Mouse (Mus musculus) adrenal gland, adult 8-10 months (tissue): ENCODE data around the gene Gpr137. TPM values are rescaled to one million over a fixed set of nuclear protein-coding genes. Genes with fewer than 3 reads are reported as not detected.

Experiments
- DNase-seq: peaks from one replicate; pipeline ENCODE4 v3.0.0; 2022
- total RNA-seq, 4 experiments: library from RNA; stranded (reverse); gene quantifications; 2 replicates each; pipeline ENCODE4 v1.2.4; 2022

The Gpr137 gene
- total RNA-seq, 4 experiments from 2014 or later, result 55.6 to 66.1 (median 63.4) TPM

DNA sequence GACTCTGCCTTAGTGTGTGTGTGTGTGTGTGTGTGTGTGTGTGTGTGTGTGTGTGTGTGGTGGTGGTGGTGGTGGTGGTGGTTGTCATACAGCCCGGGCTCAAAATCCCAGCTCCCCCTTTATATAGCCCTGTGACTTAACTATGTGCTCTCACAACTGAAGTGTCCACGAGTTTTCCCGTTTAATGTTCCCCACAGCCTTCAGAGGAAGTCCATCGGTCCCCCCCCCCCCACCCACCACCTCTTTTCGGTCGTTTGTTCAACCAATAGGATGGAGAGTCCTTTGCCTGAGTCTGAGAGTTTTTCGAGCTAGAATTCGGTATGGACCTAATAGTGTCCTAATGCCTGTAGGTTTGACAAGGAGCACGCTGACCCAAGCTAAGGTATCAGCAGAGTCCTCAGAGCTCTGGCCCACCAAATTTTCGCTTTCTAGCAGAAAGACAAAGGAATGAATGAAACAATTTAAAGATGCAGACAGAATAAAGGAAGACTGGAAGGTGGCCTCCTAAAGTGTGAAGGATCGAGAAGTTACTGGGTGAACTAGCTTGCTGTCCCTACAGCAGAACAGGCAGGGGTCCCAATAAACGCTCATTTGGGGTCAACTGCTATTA lies 31.4 kb upstream of the Gpr137 start:
- DNase-seq, result no peak

DNA sequence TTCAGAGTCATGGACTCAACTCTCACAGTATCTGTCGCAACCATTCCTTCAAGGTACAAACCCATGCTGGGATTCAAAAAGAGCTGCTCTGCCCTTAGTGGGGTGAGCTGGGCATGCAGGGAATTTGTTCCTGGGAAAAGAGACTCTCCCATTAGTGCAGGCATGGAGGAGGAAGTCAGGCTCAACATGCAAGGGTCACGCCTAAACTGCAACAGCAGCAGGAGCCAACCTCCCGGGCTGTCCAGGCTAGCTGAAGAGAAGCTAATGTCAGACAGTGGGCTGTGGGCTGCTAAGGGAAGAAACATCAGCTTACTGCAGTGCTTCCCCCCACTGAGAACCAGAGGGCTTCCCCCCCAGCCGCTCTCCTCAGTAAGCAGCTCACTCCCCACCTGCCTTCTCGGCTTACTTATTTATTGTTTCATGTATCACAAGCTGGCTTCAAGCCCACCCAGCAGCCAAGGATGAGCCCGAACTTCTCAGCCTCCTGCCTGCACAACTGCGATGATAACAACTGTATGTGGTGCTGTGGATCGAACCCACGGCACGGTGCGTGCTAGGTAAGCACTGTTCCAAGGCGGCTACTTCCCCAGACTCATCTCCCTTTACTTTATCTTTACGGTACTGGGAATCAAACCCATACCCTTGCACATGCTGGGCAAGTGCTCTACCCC lies 30.1 kb upstream of the Gpr137 start:
- DNase-seq, result no peak

DNA sequence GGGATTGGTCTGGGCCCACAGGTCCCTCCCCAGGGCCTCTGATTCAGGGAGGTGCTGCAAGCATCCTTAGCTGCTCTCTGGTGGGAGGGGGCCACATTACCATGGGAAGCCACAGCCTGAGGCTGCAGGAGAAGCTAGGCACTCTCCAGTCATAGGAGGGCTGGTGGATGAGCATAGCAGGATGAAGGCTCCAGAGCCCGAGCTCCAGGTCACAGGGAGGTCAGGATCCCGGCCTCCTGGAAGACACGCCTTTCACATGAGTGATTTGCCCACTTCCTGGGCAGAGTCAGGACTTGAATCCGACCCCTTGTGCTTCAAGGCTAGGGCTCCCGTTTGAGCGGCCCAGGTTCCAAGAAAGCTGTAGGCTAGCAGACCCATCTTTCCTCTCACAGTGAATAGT lies 29.4 kb upstream of the Gpr137 start:
- no peak for DNase-seq

DNA sequence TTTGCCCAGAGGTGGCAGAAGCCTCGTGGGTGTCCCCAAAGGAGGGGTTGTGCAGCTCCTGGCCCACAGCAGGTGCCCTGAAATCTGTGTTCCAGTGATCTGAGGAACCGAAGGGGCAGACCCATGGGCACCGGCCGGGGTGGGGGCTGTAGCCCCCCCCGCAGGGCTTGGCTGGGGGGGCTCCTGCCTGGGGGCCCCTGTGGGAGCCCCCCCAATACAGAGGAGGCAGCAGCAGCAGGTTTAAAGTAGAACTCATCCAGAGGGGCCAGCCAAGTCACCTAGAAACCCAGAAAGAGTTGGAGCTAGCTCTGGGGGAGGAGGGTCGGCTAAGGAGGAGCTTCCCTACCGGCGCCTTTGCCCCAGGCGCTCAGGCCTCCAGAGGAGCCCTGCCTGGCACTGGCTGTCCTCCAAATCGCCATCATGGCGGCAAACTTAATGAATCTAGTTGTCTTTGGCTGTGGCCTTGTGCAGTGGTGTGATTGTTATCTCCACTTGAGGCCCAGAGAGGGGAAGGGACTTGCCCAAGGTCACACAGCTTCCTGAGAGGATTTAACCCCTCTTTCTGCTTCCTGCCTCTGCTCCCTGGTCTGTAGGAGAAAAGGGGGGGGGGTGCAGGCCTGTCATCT lies 28.3 kb upstream of the Gpr137 start:
- DNase-seq, result no peak

DNA sequence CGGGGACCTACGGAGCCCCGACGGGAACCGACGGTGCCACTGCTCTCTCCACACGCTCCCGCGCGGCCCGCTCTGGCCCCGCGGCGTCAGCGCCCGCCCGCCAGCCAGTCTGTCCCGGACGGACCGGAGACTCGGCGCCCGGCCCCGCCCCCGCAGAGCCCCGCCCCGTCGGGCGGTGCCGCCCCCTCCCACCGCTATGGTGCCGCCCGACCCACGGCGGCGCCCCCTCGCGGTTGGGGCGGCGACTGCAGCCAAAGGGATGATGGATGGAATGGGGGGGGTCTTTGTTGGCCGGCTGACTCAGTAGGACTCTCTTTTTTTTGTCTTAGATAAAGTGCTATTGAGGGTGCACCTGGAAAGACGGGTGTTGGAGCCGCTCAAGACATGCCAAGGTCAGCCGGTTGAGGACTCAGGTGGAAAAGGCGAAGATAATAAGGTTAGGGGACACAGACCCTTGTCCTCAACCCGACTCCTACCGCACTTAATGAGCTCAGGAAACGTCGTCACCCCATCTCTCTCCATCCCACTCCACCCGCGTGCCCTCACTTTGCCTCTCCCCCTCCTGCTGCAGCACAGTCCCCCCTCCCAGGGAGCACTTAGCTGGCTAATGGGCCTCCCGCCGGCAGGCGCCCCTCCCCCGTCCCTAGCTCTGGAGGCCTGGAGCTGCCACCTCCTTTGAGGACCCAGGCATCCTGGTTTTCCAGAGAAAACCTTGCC lies 27.5 kb upstream of the Gpr137 start:
- DNase-seq, result no peak

DNA sequence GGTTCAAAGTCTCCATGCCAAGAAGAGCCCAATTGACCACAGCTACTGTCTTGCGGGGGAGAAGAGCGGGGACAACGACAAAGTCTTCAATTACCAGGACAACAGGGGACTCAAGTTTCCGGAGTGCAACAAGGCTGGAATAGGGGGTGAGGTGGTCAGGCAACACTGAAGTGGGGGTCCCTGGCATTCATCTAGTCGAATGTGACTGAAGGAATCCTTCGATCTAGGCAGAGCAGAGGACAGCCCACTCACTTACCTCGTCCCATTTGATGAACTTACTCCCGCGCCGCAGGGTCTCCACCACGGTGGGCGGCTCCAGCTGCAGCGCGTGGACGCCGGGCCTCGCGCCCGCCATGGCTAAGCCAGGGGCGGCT lies 27.0 kb upstream of the Gpr137 start:
- DNase-seq, result no peak

DNA sequence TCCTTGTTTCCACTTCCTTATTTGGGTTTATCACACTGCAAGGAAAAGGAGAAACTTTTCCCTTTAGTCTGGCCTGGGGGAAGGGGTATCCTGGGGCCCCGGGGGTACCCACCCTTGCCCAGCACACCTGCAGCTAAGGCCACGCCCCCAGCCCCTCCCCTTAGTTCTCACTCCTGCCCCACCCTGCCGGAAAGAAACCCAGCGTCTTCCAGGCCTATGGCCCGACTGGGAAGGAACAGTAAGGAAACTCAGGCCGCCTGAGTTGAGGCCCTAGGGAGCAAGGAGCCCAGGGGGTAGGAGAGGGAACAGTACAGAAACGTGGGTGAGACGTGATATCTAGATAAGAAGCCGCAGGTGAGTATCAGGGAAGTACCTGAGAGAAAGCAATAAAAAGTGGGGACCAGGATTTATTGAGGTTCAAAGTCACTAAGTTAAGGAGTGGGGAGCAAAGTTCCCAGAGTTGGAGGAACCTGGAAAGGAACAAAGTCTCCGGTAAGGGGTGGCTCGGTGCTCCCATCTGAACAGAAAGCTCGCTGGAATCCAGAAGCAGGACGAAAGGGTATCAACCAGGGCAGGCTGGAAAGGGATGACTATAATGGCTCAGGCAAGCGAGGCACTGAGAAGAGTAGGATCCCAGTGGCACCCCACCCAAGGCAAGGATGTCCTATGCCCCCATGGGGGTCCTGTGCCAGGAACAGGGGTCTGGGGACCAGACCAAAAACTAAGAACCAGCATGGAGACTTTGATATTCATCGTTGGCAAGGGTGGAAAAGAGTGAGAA lies 26.4 kb upstream of the Gpr137 start:
- DNase-seq, result no peak

DNA sequence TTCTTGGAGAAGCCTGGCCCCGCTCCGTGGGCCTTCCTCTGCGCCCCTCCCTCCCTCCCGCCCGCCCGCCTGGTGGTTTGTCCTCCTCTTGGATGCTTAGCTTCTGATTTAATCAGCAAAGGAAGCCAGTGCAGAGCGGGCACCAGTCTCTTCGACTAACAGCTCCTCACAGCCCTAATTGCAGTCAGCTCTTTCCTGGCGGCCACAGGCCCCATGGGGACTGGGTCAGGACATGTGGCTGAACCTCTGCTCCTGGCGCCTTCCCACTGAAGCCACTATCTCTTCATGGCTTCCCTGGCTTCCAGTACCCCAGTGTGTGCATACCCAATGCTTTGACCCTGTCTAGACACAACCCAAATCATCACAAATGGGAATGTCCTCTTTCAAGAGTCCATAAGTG lies 14.2 kb upstream of the Gpr137 start:
- no peak for DNase-seq

DNA sequence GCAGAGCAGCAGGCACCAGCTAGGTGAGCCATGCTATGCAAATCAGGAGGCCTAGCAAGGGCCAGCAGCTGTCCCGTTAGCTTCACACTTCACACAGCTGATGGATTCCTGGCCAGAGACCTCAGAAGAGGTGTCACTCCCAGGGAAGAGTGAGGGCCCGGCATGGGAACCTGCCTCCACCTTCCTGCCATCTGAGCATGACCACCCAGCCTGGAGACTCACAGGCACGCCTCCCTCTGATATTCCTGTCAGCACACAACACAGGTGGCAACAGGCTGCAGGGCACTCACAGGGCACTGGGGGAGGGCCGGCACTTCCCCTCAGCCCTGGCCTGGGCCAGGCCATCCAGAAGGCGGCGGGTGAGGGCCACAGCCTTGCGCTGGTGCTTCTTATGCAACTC lies 13.1 kb upstream of the Gpr137 start:
- no peak for DNase-seq

DNA sequence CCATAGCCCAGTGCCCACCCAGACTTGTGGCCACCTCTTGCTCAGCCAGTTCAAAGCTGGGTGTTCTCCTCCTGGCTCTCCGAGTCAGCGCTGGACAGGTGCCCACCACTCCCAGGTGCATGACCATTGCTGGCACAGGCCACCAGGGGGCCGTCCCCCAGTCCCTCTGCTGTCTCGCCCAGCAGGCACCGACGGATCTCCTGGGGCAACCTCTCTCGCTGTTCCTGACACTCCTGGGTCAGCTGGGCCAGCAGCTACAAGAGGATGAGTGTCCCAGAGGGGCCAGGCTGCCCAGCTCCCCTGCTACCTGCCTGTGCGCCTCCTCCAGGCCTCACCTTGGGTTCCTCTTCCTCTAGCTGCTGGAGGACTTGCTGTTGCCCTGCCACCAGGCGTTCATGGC lies 11.8 kb upstream of the Gpr137 start:
- no peak for DNase-seq

DNA sequence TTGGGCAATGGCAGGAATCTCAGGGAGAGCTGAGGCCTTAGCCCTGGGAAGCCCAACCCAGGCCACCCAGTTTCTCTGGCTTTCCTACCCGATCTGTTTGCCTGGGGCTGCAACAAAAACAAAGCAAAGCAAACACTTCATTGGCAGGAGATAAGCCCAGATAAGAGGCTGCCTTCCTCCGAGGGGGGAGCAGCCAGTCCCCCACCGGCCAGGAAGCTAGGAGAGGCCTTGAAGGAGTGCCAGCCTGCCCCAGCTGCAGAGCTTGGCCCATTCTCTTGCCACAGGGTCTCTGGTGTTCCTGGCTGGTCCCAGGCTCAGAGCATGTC lies 10.4 kb upstream of the Gpr137 start:
- peak; percentile 82 for DNase-seq

DNA sequence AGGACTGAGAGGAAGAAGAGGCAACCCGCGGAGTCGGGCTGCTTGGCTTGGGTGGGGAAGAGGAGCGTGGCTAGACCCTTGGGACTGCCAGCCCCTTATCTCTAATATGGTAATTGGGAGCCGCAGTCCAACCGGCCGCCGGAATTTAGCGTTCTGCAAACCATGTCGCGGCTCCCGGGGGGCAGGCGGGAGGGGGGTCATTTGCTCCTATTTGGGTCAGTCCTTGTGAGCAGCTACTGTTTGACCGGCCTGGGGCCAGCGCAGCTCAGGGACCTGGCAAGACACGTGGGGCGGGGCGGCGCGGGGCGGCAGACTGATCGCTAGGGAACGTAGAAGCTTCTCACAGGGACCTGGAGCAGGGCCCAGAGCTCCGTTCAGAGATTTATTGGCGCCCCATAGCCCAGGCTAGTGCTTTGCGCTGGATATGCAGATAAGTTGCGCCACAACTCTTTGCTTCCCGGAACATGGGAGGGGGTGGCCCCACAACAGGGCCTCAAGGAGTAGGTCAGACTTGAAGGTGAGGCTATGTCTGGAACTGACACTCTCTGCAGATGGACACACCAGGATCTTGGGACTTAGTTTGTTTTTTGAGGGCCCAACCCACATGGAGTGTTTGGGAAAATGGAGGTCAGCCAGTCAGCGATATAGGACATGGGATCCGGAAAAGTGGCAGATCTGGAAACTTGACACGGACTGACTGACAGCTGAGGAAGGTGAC lies 9.9 kb upstream of the Gpr137 start:
- peak; percentile 91 for DNase-seq

DNA sequence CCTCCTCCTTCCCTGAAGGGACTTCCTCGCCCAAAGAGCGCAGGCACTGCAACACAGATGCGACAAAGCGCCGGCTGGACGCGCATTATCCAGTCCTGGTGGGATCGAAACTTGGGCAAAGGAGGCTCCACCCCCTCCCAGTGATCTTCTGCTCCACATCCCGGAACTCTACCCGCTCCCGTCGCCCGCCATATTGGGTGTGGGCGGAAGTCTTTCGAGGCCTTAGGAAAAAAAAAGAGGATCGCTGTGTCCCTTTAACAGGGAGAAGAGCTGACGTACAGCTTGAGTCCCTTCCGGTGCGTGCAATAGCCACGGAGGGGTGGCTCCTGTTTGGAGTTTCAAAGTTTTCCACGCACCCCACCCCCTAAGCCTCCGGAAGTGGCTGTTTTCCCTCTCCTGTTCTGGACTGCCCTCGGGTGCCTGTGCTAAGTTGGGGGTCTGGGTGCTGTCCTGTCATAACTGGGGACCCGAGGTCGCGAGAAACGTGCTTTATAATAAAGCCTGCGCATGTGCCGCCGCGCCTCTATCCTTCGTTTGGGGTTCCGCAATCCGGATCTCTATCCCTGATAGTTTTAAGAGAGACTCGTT lies 9.2 kb upstream of the Gpr137 start:
- DNase-seq, result peak; percentile 98

DNA sequence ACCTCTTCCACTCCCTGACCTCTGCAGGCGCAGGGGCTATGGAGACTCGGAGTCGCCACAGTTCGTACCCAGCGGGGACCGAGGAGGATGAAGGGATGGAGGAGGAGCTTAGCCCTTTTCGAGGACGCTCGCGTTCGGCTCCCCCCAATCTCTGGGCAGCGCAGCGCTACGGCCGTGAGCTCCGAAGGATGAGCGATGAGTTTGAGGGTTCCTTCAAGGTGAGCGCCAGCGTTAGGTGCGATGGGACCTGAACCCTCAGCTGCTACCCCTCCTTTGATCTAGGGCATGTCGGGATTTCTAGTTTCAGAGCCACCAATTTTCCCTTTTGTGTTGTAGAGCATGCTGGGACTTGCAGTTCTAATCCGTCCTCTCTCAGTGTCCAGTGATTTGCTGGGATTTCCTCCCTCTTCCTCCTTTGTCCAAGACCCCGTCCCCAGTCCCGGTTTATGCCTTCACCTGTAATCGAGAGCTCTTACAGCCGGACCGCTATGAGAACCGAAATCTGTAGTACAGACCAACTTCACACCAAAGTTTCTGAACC lies 8.4 kb upstream of the Gpr137 start:
- DNase-seq, result peak; percentile 64

DNA sequence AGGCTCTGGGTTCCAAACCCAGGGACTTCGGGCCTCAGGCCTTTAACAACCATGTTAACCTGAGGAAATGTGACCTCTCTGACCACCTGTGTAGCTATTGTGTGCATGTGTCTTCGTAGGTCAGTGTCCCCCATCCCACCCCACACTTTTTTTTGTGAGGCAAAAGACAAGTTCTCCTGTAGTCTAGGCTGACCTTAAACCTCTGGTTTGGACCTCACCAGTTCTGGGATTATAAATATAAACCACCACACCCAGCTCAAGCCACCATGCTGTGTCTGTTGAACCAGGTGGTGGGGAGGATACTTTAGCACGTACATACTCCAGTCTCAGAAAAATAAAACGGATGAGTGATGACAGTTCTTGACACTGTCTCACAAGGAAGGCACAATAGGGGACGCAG lies 7.7 kb upstream of the Gpr137 start:
- DNase-seq, result no peak

DNA sequence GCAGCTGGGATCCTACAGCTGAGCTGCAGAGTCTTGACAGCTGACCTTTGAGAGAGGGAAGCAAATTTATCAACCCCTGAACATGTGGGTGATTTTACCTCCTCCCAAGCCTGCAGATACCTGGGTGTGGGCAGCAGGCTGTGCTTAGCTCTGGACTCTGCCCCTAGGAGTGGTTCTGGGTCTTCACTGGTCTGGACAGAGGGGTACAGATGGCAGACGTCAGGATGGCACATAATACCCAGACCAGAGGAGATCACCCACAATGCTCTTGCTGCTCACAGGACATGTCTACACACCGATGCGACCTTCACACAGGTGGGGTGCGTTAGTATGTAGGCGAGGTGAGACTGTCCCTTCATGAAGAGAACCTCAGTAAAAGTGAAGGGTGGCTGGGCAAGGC lies 7.3 kb upstream of the Gpr137 start:
- DNase-seq, result no peak

DNA sequence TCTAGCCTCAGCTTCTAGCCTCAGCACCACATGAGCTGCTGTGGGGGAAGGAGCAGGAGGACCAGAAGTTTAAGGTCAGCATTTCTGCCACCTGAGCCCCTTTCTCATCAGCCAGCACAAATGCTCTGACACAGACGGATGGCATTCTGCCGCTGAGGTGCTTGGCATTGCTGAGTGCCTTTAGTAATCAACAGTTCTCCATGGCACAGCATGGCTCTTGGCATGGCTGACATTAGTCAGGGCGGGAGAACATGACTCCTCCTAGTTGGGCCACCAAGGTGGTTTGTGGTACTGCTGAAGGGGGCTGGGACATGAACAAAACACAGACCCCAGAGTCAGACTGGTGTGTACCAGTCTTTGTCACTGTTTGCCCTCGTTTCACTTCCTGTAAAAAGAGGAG lies 5.9 kb upstream of the Gpr137 start:
- no peak for DNase-seq

DNA sequence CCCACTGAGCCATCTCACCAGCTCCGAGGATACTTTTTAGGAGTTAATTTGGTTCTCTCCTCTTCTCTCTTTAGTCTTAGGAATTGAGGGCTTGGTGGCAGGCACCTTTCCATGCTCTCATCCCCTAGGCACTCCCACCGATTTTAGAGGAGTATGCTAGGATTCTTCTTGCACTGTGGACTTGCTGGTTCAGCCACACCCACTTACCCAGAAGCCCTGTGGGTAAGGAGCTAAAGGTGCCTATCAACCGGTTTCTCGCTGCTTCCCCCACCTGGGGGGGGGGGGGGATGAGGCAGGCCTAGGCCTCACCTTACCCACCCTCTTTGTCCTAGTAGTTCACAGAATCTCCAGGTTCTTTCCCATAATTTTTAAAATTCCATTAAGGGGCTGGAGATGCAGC lies 5.5 kb upstream of the Gpr137 start:
- DNase-seq, result no peak

DNA sequence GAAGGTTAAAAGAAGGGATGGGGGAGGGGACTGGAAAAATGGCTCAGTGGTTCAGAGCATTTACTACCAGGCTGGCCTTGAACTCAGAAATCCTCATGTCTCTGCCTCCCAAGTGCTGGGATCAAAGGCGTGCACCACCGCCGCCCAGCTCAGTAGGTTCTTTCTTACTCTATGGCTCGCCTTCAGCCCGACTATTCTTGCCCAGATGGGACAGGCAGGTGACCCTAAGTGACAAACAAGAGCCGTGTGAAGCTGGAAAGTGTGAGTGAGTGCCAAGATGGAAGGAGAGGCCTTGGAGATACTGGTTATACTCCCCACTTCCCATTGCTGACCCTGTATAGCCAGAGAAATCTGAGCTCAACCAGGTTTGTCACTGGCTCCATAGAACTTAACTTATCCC lies 1.4 kb upstream of the Gpr137 start:
- DNase-seq, result no peak

DNA sequence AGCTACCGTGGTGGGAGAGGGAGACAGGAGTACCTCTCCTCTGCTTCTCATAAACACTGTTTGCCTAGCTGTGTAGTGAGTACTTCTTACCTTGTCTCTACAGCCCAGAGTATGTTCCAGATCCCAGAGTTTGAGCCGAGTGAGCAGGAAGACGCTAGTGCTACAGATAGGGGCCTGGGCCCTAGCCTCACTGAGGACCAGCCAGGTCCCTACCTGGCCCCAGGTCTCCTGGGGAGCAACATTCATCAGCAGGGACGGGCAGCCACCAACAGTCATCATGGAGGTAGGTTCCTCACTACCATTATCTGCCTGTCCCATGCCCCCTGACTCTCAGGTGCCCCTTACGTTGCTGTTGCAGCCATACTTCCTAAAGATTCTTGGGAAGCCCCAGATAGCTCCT lies 484 bp upstream of the Gpr137 start:
- DNase-seq, result no peak

DNA sequence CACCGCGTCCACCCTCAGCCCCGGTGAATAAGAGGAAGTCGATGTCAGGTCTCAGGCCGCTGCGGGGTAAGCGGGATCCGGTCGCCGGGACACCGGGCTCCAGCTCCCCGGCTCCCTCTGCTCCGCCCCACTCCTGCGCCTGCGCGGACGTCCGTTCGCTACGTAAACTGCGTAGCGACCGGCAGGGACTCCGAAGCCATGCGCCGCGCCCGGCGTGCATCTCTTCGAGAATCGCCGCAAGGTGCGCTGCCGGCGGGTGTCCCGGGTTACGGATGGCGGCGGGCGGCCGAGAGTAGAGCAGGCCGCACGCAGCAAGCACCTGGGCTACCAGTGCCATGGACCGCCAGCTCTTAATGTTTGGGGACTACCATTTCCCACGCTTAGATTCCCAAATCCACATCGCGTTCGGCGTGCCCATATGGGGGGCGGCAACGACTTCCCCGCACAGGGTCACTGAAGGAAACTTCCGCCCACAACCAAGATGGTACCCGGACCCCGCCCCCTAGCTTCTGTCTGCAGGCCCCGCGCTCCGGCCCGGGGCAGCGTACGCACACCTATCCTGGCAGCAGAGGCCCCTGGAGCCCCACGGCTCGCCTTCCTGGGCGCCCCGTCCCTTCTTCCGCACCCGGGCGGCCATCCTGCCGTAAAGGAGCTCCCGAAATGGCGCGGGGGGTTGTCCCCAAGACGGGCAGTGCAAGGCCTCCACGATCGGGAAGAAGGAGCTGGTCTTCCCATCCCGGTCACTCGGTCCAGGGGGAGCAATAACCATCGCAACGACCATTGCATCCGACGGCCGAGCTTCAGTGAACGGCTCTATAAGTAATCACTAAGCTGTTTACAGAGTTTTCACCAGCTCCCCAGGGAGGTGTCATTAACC lies 670 bp downstream of the Gpr137 start, which contains the start of gene Bad:
Gene Bad (plus strand): TSS at position 490 of the 877 bp plus-strand sequence.
- DNase-seq, result peak; percentile 88
